Mouse (Mus musculus) c-Kit-positive CD71-positive TER-119-negative erythroid progenitor cells, embryonic 14.5 days (primary cell): ENCODE data around the gene Ifitm5.
"Not testable (repeated sequence)": the region's sequence is repeated elsewhere in the genome, so short reads cannot be mapped to it uniquely, and the experiment has no call there.

Experiments used
- DNase-seq: peaks from one replicate; pipeline ENCODE4 v3.0.0-alpha.2; 2013; ENCODE audit warnings: low read depth

Ifitm5 gene

DNA sequence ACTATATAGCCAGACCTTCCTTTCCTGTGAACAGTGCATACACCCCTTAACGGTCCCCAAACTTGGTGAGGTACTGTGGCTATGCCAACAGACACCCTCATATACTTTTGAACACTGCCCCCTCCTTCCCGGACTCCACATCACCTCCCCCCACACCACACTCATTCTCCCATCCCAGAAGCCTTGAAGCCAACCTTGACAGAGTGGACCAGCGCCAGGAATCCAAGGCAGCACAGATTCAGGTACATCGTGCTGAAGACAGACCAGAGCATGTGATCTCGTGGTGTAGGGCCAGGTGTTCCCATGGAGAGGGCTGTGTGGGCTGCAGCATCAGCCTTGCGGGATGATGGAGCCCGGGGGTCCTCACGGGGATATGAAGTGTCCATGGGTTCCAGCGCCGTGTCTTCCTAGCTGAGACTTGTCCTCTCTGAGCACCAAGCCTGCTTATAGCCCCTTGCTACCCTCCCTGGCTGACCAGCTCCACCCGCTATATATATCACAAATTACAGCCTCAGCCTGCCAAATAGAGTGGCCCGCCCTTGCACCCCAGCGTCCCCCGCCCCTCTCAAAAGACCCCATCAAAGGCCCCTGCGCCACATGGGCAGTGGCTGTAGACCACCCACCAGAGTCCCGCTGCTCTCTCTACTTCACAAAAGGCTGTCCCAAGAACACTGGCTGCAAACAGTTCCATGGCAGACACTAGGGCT lies at the start of gene Ifitm5:
TSS of gene Ifitm5 (minus strand) at position 468 of the 707 bp plus-strand sequence.
- DNase-seq: no peak

DNA sequence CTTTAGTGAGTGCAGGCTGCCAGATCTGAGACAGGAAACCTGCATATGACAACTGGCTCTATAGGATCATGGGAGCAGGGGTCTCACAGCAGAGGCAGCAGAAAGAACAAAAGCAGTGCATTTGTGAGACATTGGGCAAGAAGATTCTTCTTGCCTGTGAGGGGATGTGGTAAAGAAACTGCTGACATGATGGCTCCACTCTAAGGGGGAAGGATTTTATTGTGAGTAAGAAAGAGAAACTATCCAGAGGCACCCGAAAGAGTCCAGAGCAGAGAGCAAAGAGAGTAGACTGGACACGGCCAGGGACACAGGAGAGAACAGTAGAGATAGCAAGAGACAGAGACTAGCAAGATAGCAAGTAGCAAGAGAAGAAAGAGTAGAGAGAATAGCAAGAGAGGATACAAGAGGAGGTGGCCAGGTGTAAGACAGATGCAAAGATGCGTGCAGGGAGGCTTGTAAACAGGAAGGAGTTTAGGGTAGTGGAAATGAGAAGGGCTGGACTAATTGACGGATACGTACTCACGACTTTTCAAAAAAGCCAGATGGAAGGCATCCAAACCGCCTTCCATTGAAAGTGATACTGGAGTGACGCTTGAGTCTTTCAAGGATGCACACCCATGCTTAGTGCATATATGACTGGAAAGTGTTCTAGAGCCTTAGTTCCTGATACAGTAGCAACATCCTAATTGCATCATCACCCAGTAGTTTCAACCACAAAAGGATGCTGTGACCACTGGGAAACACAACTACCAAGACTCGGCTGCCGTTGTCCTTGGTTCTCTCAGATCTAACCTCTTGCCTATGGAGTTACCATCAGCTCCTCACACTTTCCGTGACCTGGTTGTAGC lies 49.0 kb upstream of the Ifitm5 start:
- DNase-seq: no peak

DNA sequence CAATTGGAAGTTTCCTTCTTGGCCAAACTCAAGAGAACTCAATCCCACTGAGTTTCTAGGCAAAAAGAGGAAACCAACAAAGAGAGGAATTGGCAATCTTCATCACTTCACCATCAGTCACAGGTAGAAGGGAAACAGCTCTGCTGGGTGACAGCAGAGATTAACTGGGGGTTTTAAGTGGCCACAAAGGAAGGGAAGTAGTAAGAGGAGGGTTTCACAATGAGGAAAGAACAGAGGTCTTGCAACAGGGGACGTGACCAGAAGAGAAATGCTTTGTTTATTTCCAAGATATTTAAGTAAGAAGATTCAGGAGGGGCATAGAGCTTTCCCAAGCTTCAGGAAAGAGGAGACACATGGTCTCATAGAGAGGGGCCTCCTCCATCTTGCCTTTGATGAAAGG lies 47.7 kb upstream of the Ifitm5 start:
- no peak for DNase-seq

DNA sequence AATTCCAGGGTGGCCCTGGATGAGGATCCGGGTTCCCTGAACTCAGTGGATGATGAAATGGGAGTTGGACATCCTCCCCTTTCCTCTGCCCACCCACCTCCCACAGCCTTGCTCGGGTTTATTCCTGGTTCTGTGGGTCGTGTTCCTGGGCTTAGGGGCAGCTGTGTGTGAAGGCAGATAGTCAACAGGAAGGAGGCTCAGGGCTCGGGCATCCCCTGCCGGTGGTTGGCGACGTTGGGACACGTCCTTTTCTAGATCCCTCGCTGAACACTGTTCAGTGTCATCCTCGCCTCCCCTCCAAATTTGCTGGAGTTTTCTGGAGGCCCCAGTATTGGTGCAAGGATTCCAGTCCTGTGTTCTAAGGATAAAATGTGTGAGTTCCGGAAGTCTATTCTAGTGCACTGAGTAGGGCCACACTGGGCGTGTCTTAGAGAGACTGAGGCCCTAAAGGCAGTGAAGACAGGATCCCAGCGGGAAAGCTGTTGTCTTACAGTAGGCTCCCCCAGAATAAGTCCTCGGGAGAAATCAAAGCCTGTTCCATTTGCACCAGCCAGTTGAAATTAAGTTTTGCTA lies 41.1 kb upstream of the Ifitm5 start:
- DNase-seq: no peak

DNA sequence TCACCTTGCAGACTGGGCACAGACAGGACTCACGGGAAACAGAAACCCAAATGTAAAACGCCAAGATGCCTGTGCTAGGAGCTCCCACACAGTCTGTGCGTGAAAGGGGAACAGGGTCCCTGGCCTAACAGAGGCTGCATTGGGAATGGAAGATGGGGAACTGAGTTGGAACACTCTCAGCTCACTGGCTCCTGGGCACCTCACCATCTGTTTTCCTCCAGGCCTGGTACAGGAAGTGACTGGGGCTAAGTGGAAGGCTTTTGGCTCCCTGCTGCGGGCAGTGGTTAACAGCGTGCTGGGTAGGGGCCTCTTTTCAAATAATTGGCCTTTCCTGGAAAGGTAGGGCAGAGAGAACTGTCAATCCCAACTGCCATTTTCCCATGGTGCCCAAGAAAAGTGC lies 40.5 kb upstream of the Ifitm5 start:
- no peak for DNase-seq

DNA sequence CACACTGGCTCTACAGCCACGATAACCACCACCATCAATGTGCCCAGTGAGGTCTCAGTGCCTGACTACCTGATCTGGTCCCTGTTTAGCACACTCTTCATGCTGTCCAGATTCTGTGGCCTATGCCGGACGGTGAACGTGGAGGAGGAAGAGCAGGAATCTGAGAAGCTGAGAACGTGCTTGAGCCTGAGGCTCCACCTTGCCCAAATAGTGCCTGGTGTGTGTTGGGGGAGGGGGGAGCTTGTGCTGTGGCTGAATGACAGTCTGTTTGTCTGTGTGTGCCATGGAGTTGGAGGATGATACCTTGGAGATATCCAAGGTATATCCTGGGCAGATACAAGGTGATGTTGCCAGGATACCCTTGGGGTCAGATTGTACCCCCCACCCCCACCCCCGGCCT lies 40.1 kb upstream of the Ifitm5 start:
- no peak for DNase-seq

DNA sequence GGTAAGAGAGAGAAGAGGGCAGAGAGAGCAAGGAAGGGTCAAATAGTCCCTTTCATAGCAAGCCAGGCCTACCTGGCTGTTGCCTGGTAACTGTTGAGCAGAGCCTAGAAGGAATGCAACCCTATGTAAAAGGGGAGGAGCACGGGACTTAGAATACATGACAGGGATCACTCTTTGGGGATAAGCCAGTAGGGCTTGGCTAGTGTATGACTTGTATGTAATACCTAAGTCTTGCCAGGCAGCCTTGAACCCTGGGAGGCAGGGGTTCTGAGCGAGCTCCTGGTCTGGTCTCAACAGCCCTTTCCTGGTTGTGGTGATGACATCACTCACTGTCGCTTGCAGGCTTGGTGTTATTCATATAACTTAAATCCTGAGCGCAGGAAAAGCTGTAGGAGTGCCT lies 38.9 kb upstream of the Ifitm5 start:
- no peak for DNase-seq

DNA sequence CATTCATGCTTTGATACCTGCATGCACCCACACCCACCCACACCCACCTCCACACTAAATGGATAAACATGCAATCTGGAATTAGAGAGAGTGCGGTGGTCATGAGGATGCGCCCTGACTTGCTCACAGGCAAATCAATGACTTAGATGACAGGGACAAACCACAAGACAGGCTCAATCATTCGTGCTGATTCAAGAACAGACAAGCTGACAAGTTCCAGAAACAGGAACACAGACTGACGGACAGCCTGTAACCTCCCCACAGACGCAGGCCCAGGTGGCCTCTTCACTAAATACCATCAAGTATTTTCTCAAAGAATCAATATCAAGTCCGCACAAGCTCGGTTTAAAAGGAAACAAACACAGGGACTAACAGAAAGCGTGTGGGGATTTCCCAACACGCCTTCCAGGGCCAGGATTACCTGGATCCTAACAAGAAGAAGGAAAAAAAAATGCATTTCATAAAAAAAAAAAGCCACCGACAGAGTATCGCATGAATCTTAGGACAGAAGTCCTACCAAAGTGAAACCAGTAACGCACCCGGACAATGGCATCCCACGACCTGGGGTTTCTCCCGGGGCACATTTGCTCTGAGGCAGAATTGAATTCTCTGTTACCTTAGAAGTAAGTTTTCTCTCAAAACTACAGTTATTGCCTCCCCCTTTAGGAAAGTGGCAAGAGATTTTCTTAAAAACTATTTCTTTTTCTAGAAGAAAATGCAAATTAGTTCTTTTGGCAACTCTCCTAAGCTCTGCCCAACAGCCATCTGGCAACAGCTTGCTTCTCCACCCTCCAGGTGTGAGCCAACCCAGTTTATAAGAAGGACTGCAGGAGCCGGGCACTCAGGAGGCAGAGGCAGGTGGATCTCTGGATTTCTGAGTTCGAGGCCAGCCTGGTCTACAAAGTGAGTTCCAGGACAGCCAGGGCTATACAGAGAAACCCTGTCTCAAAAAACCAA lies 37.4 kb upstream of the Ifitm5 start:
- DNase-seq: no peak

DNA sequence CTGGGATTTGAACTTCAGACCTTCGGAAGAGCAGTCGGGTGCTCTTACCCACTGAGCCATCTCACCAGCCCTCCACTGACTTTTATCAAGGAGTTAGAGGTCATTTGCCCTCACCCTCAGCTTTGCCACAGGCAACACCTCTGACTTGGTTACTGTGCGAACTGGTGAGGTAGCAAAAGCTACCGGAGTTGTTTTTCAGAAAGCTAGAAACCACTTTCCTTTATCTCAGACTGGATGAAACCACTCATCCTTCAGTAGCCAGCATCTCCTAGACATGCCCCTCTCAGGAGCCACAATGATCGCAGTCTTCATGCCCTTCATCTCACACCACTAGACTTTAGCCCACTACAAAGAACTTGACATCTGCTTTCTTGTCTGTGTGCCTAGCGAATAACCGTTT lies 32.9 kb upstream of the Ifitm5 start:
- no peak for DNase-seq

DNA sequence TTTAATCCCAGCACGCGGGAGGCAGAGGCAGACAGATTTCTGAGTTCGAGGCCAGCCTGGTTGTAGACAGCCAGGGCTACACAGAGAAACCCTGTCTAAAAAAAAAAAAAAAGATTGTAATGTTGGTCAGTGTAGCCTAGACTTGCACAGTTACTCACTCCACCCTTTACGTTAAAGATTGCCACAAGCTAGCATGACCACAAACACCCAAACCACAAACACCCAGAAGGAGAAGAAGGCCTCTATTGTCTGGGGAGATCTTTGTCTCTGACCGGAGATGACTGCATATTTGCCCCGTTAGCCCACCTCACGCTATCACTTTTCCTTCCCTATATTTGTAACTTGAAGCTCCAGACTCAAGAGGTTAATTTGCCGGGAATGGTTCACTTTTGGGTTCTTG lies 31.6 kb upstream of the Ifitm5 start:
- DNase-seq: no peak

DNA sequence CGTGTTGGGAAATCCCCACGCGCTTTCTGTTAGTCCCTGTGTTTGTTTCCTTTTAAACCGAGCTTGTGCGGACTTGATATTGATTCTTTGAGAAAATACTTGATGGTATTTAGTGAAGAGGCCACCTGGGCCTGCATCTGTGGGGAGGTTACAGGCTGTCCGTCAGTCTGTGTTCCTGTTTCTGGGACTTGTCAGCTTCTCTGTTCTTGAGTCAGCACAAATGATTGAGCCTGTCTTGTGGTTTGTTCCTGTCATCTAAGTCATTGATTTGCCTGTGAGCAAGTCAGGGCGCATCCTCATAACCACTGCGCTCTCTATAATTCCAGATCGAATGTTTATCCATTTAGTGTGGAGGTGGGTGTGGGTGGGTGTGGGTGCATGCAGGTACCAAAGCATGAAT lies 26.6 kb upstream of the Ifitm5 start:
- not testable (repeated sequence) for DNase-seq

DNA sequence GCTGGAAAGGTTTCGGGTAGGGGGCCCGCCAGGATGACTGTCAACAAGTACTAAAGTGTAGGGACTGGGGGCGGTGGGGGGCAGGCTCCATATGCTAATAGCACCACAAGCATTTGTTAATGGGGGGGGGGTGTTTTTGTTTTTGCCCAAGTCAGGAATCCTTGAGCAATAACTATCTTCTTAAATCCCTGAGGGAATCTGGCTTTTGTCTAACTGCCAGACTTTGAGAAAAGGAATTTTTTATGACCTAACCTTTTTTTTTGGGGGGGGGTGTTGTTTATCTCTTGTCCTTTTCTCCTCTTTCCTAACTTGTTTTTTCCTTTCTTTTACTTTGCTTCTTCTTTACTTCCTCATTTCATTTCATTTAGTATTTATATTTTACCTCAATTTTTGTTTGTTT lies 25.4 kb upstream of the Ifitm5 start:
- DNase-seq: no peak

DNA sequence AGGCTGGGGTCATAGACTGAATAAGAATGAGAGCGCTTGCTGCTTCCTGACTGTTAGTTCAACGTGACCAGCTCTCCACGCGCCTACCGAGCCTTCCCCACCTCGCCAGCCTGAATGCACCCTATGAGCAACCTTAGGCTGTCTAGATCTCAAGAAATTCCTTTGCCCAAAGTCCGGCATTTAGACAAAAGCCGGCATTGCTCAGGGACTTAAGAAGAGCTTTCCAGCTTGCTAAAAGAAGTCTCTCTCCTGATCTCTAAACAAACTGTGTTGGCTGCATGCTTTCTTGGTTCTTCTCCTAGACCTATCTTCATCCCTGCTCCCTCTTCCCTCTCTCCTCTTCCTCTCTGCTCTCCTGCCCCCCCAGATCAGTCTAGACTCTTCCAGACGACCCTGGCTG lies 24.8 kb upstream of the Ifitm5 start:
- no peak for DNase-seq

DNA sequence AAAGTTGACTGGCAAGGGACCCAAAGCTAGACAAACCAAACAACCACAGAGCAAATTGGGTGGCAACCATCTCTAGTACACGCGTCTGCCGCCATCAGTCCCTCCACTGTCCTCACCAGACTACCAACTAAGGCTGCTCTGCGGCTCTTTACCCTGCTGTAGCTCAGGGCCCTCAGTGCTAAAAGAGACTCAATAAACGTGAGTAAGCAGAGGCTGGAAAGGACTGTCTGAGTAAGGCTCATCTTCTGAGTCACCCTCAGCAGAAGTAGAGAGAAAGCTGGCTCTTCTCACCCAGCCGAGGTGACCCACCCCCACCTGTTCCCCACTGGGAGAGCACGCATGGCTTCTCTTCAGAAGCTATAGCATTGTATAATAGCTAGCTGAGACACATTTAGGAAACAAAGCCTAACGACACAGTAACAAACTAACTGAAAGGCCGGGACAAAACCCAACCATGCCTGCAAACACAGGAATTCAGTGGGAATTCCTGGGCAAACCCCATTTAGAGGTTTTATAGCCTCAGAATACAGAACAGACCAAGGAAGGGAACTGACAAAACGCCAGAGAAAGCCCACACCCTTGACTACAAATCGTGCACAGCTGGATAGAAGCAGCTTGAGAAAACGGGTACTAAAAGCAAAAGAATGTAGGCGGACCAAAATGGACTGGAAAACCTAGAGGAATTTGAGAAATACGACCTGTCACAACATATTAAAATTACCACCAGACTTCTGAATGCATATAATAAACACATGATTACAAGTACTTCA lies 23.5 kb upstream of the Ifitm5 start:
- DNase-seq: no peak

DNA sequence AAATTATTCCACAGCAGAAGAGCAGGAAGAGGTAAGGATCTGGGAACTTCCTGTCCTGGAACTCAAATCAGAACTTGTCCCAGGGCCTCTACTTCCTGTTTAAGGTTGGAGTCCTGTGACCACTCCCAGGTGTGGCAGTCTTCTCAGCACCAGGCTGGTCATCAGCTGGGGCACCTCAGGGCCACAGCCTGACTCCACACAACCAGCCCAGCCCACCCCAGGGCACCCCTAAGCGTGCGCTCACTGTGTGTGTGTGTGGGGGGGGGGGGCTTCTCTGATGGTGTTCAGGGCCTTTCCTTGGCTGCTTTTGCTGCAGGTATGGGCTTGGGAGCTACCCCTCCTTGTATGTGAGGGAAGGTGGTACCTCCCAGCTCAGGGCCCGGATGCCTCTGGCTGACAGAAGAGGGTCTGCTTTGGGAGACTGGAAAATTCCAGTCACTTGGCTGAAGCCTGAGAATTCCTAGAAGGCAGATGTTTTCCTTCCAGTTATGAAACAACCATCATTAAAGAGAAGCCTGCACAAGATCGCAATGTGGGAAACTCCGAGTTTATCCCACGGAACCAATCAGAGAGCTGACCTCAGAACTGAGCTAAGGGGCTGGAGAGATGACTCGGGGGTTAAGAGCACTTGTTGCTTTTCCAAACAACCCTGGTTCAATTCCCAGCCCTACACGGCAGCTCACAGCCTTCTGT lies 21.5 kb upstream of the Ifitm5 start:
- no peak for DNase-seq

DNA sequence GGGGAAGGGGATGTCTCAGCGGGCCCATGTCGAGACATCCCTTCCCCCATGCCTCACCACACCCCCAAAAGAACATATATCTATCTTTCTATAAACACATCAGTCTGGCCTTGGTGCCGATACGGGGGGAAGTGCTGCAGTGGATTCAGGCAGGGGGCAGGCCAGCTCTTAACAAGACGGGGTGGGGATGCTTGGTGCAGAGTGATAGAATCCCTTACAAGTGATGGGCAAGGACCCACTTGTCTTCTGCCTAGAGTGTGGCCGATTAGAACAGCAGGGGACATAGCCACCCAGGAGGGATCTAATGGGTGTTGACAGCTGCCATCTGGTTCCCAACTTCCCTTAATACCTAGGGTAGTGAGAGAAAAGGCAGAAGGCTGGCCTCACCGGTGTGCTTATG lies 20.8 kb upstream of the Ifitm5 start:
- no peak for DNase-seq

DNA sequence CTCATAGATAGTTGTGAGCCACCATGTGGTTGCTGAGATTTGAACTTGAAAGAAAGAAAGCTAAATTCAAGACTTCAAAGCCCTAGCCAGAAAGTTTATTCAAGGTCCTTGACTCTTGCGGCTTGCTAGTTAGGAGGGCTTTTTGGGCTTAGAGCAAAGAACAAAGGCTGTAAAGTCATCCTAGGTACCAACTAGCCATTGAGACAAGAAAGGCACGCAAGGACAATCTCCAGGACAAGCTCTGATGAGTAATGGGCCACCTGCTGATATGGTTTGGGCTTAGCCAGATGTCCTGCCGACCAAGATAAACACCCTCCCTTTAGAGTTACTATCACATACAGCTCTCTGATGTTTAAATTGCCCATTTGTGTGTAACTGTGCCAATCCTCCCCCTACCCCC lies 18.6 kb upstream of the Ifitm5 start:
- not testable (repeated sequence) for DNase-seq

DNA sequence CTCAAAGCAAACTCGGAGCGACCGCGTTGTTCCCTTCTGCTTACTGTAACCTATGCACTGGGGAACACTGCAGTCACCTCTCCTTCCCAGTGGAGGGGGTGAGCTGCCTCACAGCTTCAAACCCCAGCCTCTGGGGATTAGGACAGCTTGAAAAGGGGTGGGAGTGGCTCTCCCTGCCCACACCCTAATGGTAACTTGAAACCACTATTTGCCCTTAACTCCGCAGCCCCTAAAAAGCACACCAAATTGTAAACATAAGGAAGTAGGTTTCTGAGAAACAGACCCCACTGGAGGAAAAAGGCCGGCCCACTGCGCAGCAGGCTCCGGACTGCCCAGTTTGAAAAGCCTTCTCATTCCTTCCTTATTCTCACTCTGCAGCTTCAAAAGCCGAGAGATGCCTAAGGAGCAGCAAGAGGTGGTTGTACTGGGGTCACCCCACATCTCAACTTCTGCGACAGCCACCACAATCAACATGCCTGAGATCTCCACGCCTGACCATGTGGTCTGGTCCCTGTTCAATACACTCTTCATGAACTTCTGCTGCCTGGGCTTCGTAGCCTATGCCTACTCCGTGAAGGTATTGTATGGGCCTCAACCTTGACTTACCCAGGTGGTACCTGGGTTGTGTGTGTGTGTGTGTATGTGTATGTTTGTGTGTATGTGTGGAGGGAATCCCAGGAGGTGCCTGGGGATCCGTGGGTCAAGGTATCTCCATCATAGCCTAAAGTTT lies 17.9 kb upstream of the Ifitm5 start:
- no peak for DNase-seq

DNA sequence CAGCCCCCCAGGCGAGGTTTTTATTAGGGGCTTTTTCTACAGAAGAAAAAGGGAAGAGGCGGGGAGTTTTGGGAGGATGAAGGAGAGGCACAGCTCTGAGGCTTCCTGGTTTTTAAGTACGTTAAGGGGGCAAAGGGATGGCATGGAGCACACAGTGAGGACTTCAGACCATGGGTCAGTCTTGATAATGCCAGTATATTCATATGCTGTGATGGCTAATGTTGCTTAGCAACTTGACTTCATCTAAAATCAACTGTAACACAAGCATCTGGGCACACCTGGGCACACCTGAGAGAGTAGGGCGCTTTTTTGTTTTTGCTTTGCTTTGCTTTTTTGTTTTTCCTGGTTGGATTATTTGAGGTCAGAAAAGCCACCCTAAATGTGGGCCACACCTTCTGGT lies 16.8 kb upstream of the Ifitm5 start, which contains the start of gene Ifitm1:
TSS of gene Ifitm1 (plus strand) at position 301 of the 400 bp plus-strand sequence.
- no peak for DNase-seq

DNA sequence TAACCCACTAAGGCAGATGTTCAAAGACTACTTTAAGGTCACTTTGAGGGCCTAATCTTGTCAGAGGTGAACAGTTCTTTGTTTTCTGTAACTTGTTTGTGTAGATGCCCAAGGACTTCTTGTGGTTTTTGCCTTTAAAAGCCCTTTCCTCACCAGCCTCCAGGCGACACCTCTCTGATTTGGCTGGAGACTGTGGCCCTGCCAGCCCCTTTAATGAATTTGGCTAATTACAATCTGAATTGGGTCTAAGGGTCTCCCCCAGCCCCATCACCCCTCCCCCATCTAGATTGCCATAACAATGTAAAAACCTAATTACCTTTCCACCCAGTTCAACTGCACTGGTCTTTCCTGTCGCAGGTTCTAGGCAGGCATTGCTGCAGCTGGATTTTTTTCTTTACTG lies 12.6 kb upstream of the Ifitm5 start:
- DNase-seq: no peak
